Mouse (Mus musculus) heart, embryonic 13.5 days (tissue): ENCODE data around the gene Efcc1. TPM values are rescaled to one million over a fixed set of nuclear protein-coding genes. Genes with fewer than 3 reads are reported as not detected.

Experiments
- ATAC-seq: fragments of 200-750 bp; cut with Nextera tagmentation; 2 replicates; pipeline ENCODE4 v1.8.0; 2017; ENCODE audit warnings: moderate TSS enrichment; ENCODE audit not compliant: insufficient number of reproducible peaks, low FRiP score, low TSS enrichment; ENCODE audit errors: extremely low read depth
- H3K27ac ChIP-seq: fragments of 300-500 bp; sonication (generic); replicated peaks from 2 replicates; pipeline ENCODE4 v1.5.1; 2015; ENCODE audit warnings: moderate library complexity, mild to moderate bottlenecking, inconsistent platforms
- H3K27me3 ChIP-seq: fragments of 300-500 bp; sonication (generic); replicated peaks from 2 replicates; pipeline ENCODE4 v1.6.1; 2015; ENCODE audit warnings: mild to moderate bottlenecking, inconsistent platforms
- H3K36me3 ChIP-seq: fragments of 300-500 bp; sonication (generic); 2 replicates; pipeline ENCODE4 v1.6.1; 2015; ENCODE audit warnings: mild to moderate bottlenecking, inconsistent platforms
- H3K4me1 ChIP-seq: fragments of 300-500 bp; sonication (generic); 2 replicates; pipeline ENCODE4 v1.6.1; 2015; ENCODE audit warnings: inconsistent platforms
- H3K4me2 ChIP-seq: fragments of 300-500 bp; sonication (generic); 2 replicates; pipeline ENCODE4 v1.6.1; 2015; ENCODE audit warnings: inconsistent platforms, mild to moderate bottlenecking, moderate library complexity
- H3K4me3 ChIP-seq: fragments of 300-500 bp; sonication (generic); 2 replicates; pipeline ENCODE4 v1.5.1; 2015; ENCODE audit warnings: moderate library complexity, mild to moderate bottlenecking, inconsistent platforms
- H3K9ac ChIP-seq: fragments of 300-500 bp; sonication (generic); 2 replicates; pipeline ENCODE4 v1.6.1; 2015; ENCODE audit warnings: inconsistent platforms, mild to moderate bottlenecking, moderate library complexity
- H3K9me3 ChIP-seq: fragments of 300-500 bp; sonication (generic); 2 replicates; pipeline ENCODE4 v1.6.1; 2016; ENCODE audit warnings: inconsistent platforms
- WGBS: fragments of 180-500 bp; shearing (Covaris S2); methylation state at CpG from one replicate; pipeline ENCODE4 v1.1.7; 2015; ENCODE audit warnings: mixed read lengths; 5-methylcytosine and 5-hydroxymethylcytosine counted together
- polyA plus RNA-seq: library from polyadenylated mRNA; unstranded; fragments of >200 nt; fragmentation: Nextera tagmentation; extraction: Ambion mirVana; gene quantifications from 2 replicates; pipeline ENCODE4 v1.2.1, GENCODE M21; 2015

Efcc1 gene
- 0.43 and 0.52 TPM in 2 replicates for polyA plus RNA-seq

- Histone ChIP-seq H3K4me1 (peaks cover 37% of the 10 kb centered on the region), H3K27ac (no peak within 1 kb of the TSS), H3K4me2 (peak within 1 kb of the TSS; percentile 98), H3K9me3 (no peaks in the 10 kb centered on the region), H3K27me3 (peaks cover 88% of the 10 kb centered on the region), H3K9ac (peak within 1 kb of the TSS; percentile 78), H3K4me3 (peak within 1 kb of the TSS; percentile 69), H3K36me3 (no peaks in the 10 kb centered on the region)
- ATAC-seq, result no peak
- WGBS, result under 1% methylated on average over 86 of the region's 90 CpGs
These were observed at the start of gene Efcc1 for GRCm38 (mm10) chr6:87730591-87731462. Gene Efcc1, plus strand, starts transcription at chr6:87730869.

GRCm38 (mm10) chr6:87695947-87696346, 34.7 kb upstream of the Efcc1 start:
- Histone ChIP-seq H3K9me3 (peaks cover 10% of the 10 kb centered on the region; the same call in 1 of the 2 replicates), H3K9ac (no peak overlapping the region), H3K4me1 (no peaks in the 10 kb centered on the region), H3K4me2 (no peak overlapping the region), H3K27me3 (peaks cover 13% of the 10 kb centered on the region), H3K27ac (no peak overlapping the region), H3K36me3 (no peaks in the 10 kb centered on the region), H3K4me3 (no peak overlapping the region)
- ATAC-seq, result no peak
- 62% methylated on average over 3 of the region's 3 CpGs for WGBS

- no peak for ATAC-seq
- no peaks in the 10 kb centered on the region for H3K4me1 ChIP-seq
- H3K36me3 ChIP-seq, result no peaks in the 10 kb centered on the region
- no peak overlapping the region for H3K9ac ChIP-seq
- no peak overlapping the region for H3K4me3 ChIP-seq
- H3K4me2 ChIP-seq, result no peak overlapping the region
- H3K9me3 ChIP-seq, result peaks cover 6% of the 10 kb centered on the region; the same call in 1 of the 2 replicates
- no peak overlapping the region for H3K27ac ChIP-seq
- WGBS, result 84% methylated on average over 4 of the region's 4 CpGs
- peaks cover 13% of the 10 kb centered on the region for H3K27me3 ChIP-seq
These were observed 34.1 kb upstream of the Efcc1 start for GRCm38 (mm10) chr6:87696544-87696943.

GRCm38 (mm10) chr6:87706246-87706645, 24.4 kb upstream of the Efcc1 start:
- Histone ChIP-seq H3K27me3 (peaks cover 12% of the 10 kb centered on the region), H3K4me2 (no peak overlapping the region), H3K9me3 (no peaks in the 10 kb centered on the region), H3K4me1 (no peaks in the 10 kb centered on the region), H3K9ac (no peak overlapping the region), H3K27ac (no peak overlapping the region), H3K4me3 (no peak overlapping the region), H3K36me3 (no peaks in the 10 kb centered on the region)
- ATAC-seq, result no peak
- WGBS, result 33% methylated on average over 3 of the region's 3 CpGs

- Histone ChIP-seq H3K27ac (no peak overlapping the region), H3K4me1 (no peaks in the 10 kb centered on the region), H3K36me3 (no peaks in the 10 kb centered on the region), H3K4me3 (no peak overlapping the region), H3K9ac (no peak overlapping the region), H3K27me3 (peaks cover 27% of the 10 kb centered on the region), H3K4me2 (no peak overlapping the region), H3K9me3 (no peaks in the 10 kb centered on the region)
- 77% methylated on average over 4 of the region's 4 CpGs for WGBS
- ATAC-seq, result no peak
These were observed 18.4 kb upstream of the Efcc1 start for GRCm38 (mm10) chr6:87712311-87712710.

- H3K4me3 ChIP-seq, result no peak overlapping the region
- H3K9ac ChIP-seq, result no peak overlapping the region
- no peaks in the 10 kb centered on the region for H3K4me1 ChIP-seq
- peaks cover 21% of the 10 kb centered on the region for H3K27me3 ChIP-seq
- WGBS, result 69% methylated on average over 4 of the region's 4 CpGs
- no peak overlapping the region for H3K4me2 ChIP-seq
- no peaks in the 10 kb centered on the region for H3K36me3 ChIP-seq
- no peaks in the 10 kb centered on the region for H3K9me3 ChIP-seq
- no peak for ATAC-seq
- no peak overlapping the region for H3K27ac ChIP-seq
These were observed 16.6 kb upstream of the Efcc1 start for GRCm38 (mm10) chr6:87714091-87714490.

- Histone ChIP-seq H3K4me1 (peaks cover 13% of the 10 kb centered on the region; the same call in 1 of the 2 replicates), H3K9ac (no peak overlapping the region), H3K4me3 (no peak overlapping the region), H3K36me3 (no peaks in the 10 kb centered on the region), H3K27me3 (peaks cover 17% of the 10 kb centered on the region; the same call in 1 of the 2 replicates), H3K4me2 (peak overlapping the region; percentile 33; the same call in 1 of the 2 replicates), H3K9me3 (no peaks in the 10 kb centered on the region), H3K27ac (no peak overlapping the region)
- WGBS, result 7% methylated on average over 13 of the region's 13 CpGs
- no peak for ATAC-seq
These were observed 8.0 kb upstream of the Efcc1 start for GRCm38 (mm10) chr6:87722631-87723030.

GRCm38 (mm10) chr6:87725267-87725912, 5.3 kb upstream of the Efcc1 start:
- no peak overlapping the region for H3K4me3 ChIP-seq
- H3K9ac ChIP-seq, result no peak overlapping the region
- H3K4me2 ChIP-seq, result no peak overlapping the region
- H3K9me3 ChIP-seq, result no peaks in the 10 kb centered on the region
- H3K27ac ChIP-seq, result no peak overlapping the region
- 71% methylated on average over 7 of the region's 7 CpGs for WGBS
- H3K4me1 ChIP-seq, result peaks cover 16% of the 10 kb centered on the region; the same call in 1 of the 2 replicates
- peaks cover 43% of the 10 kb centered on the region for H3K27me3 ChIP-seq
- no peak for ATAC-seq
- H3K36me3 ChIP-seq, result no peaks in the 10 kb centered on the region

GRCm38 (mm10) chr6:87728102-87728501, 2.6 kb upstream of the Efcc1 start:
- 42% methylated on average over 3 of the region's 3 CpGs for WGBS
- H3K9me3 ChIP-seq, result no peaks in the 10 kb centered on the region
- H3K27me3 ChIP-seq, result peaks cover 64% of the 10 kb centered on the region
- H3K36me3 ChIP-seq, result no peaks in the 10 kb centered on the region
- ATAC-seq, result no peak
- peaks cover 30% of the 10 kb centered on the region for H3K4me1 ChIP-seq
- no peak overlapping the region for H3K9ac ChIP-seq
- H3K27ac ChIP-seq, result no peak overlapping the region
- no peak overlapping the region for H3K4me2 ChIP-seq
- no peak overlapping the region for H3K4me3 ChIP-seq

- no peak for ATAC-seq
These were observed 528 bp upstream of the Efcc1 start for GRCm38 (mm10) chr6:87730141-87730540.

GRCm38 (mm10) chr6:87731463-87732095, 910 bp downstream of the Efcc1 start:
- WGBS, result 3% methylated on average over 19 of the region's 19 CpGs
- H3K36me3 ChIP-seq, result no peaks in the 10 kb centered on the region

More at GRCm38 (mm10) chr6:87730141-87730540, 528 bp upstream of the Efcc1 start:
- H3K4me3 ChIP-seq, result peak overlapping the region; percentile 69
- no peak overlapping the region for H3K27ac ChIP-seq
- H3K9me3 ChIP-seq, result no peaks in the 10 kb centered on the region
- H3K27me3 ChIP-seq, result peaks cover 81% of the 10 kb centered on the region
- peak overlapping the region; percentile 98 for H3K4me2 ChIP-seq
- peak overlapping the region; percentile 78 for H3K9ac ChIP-seq
- no peaks in the 10 kb centered on the region for H3K36me3 ChIP-seq
- peaks cover 37% of the 10 kb centered on the region for H3K4me1 ChIP-seq
- WGBS, result 17% methylated on average over 13 of the region's 13 CpGs

More at GRCm38 (mm10) chr6:87731463-87732095, 910 bp downstream of the Efcc1 start:
- Histone ChIP-seq H3K4me1 (peaks cover 37% of the 10 kb centered on the region), H3K9me3 (no peaks in the 10 kb centered on the region), H3K4me2 (peak overlapping the region; percentile 98), H3K27ac (no peak overlapping the region), H3K9ac (peak overlapping the region; percentile 78), H3K4me3 (peak overlapping the region; percentile 69), H3K27me3 (peaks cover 92% of the 10 kb centered on the region)
- no peak for ATAC-seq
